9 mouse cellular contexts compared by ENCODE assay signal in the genomic region with DNA sequence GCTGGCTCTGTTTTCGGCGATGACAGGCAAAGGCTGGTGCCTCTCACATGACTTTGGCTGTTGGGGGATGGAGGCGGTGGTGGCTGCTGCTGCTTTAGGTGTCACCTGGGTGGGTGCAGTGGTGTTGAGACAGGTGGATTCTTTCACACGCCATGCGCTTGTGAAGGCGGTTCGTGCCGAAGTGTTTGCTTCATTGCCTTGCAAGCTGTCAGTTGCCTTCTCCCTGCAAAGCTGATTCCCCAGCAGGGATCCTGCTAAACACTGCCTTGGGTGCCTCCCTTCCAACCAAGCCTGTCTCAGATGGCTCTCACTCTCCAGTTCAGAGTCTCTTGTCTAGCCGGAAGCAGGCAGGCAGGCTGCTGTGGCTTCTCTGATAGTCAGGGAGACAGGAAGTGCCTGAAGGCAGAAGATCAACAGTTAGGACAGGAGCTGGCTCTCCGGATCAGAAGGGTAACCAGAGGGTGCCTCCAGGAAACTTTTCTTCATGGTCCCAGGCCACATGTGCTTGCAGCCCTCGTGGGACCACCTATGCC. TPM values are rescaled to one million over a fixed set of nuclear protein-coding genes. Genes with fewer than 3 reads are reported as not detected.
DNase-seq lines count a peak whose midpoint lies in the region; ATAC-seq lines count a peak whose summit lies in the region.
"Had no signal": no experiment of that assay in that cellular context is flagged by ENCODE, and none has a peak within 500 bp of the region (broad histone marks: within the 10 kb centered on the region; RNA-seq: fewer than 3 reads in every experiment).

No protein-coding gene starts in this region.

- H3K4me1 ChIP-seq in liver, embryonic 12.5 days, result peaks cover 35% of the 10 kb centered on the region
- peaks cover 8% of the 10 kb centered on the region for H3K4me1 ChIP-seq in hindbrain, embryonic 13.5 days (replicated peaks)
- H3K4me1 ChIP-seq: stomach, embryonic 15.5 days had no signal

- H3K9me3 ChIP-seq in liver, embryonic 12.5 days (replicated peaks), result no peaks in the 10 kb centered on the region
- no peaks in the 10 kb centered on the region for H3K9me3 ChIP-seq in hindbrain, embryonic 13.5 days
- H3K9me3 ChIP-seq: stomach, embryonic 15.5 days had no signal

- H3K27ac ChIP-seq in liver, embryonic 12.5 days, result peak overlapping the region; percentile 80
- H3K27ac ChIP-seq in hindbrain, embryonic 13.5 days, result no peak overlapping the region
- H3K27ac ChIP-seq: stomach, embryonic 15.5 days had no signal

- H3K9ac ChIP-seq in liver, embryonic 12.5 days, result 0 out of 2 replicates have a peak overlapping the region, but pooled peaks have one; percentile 24
- no peak overlapping the region for H3K9ac ChIP-seq in hindbrain, embryonic 13.5 days
- H3K9ac ChIP-seq: stomach, embryonic 15.5 days had no signal

- peak; percentile 85 for ATAC-seq in liver, embryonic 12.5 days
- ATAC-seq in hindbrain, embryonic 13.5 days (ENCODE audit: low FRiP score), result no peak

- H3K4me2 ChIP-seq in liver, embryonic 12.5 days, result peak overlapping the region; percentile 51
- H3K4me2 ChIP-seq in hindbrain, embryonic 13.5 days, result no peak overlapping the region
- H3K4me2 ChIP-seq: stomach, embryonic 15.5 days had no signal

- no peaks in the 10 kb centered on the region for H3K27me3 ChIP-seq in liver, embryonic 12.5 days (replicated peaks)
- H3K27me3 ChIP-seq in hindbrain, embryonic 13.5 days, result no peaks in the 10 kb centered on the region
- H3K27me3 ChIP-seq: stomach, embryonic 15.5 days had no signal

- H3K36me3 ChIP-seq in liver, embryonic 12.5 days, result no peaks in the 10 kb centered on the region
- H3K36me3 ChIP-seq in hindbrain, embryonic 13.5 days, result no peaks in the 10 kb centered on the region
- H3K36me3 ChIP-seq: stomach, embryonic 15.5 days had no signal

- 10% methylated on average over 11 of the region's 11 CpGs for WGBS in liver, embryonic 12.5 days (ENCODE audit: insufficient replicate concordance)
- WGBS in hindbrain, embryonic 13.5 days, result 67% methylated on average over 11 of the region's 11 CpGs

- no peak overlapping the region for H3K4me3 ChIP-seq in liver, embryonic 12.5 days
- no peak overlapping the region for H3K4me3 ChIP-seq in hindbrain, embryonic 13.5 days
- H3K4me3 ChIP-seq: stomach, embryonic 15.5 days had no signal

- peak; percentile 53 for DNase-seq in layer of hippocampus, adult 11-12 months (ENCODE audit: low spot score)
- no peak for DNase-seq in layer of hippocampus, adult 9-10 months (ENCODE audit: low spot score)
- DNase-seq in frontal cortex, postnatal 10 days (ENCODE audit: low spot score in 2 of 2), result peak; percentile 27 to 65
- DNase-seq in telencephalon, adult 2 months (ENCODE audit: low read depth, low spot score), result peak; percentile 87
- no peak for DNase-seq in cerebellum, adult 9-11 months
- no peak for DNase-seq in kidney, adult 8-10 months

RNA-seq across cellular contexts. Expression of a gene that starts 20.3 kb away (rescaled TPM):
- polyA plus RNA-seq in liver, embryonic 12.5 days (2016; fragmentation: Nextera tagmentation; extraction: Ambion mirVana), result 30.3 and 32.4 TPM in 2 replicates
- polyA plus RNA-seq in hindbrain, embryonic 13.5 days (2015; fragmentation: Nextera tagmentation; extraction: Ambion mirVana), result 28.3 and 33.3 TPM in 2 replicates

RNA-seq across cellular contexts. Expression of a gene that starts 54.6 kb away (rescaled TPM):
- polyA plus RNA-seq in liver, embryonic 12.5 days (2016; fragmentation: Nextera tagmentation; extraction: Ambion mirVana), result 22.5 and 28.1 TPM in 2 replicates
- 29.6 and 30.4 TPM in 2 replicates for polyA plus RNA-seq in hindbrain, embryonic 13.5 days (2015; fragmentation: Nextera tagmentation; extraction: Ambion mirVana)

Comparison
In these comparisons a context has a peak if more than half of its experiments do, and no peak if none do; other contexts are left out.
1. DNase-seq: peak in layer of hippocampus, adult 11-12 months (single experiment), frontal cortex, postnatal 10 days (2 of 2) and telencephalon, adult 2 months (single experiment); none in layer of hippocampus, adult 9-10 months (single experiment), cerebellum, adult 9-11 months (single experiment) and kidney, adult 8-10 months (0 of 2).